Mouse (Mus musculus) layer of hippocampus, postnatal 14 days (tissue): ENCODE data around the gene Tfdp2. TPM values are rescaled to one million over a fixed set of nuclear protein-coding genes. Genes with fewer than 3 reads are reported as not detected.
"Not testable (repeated sequence)": the region's sequence is repeated elsewhere in the genome, so short reads cannot be mapped to it uniquely, and the experiment has no call there.

Experiments
- DNase-seq, 2 experiments: peaks; one replicate each; pipeline ENCODE4 v3.0.0; 2021 to 2022; ENCODE audit warnings: low spot score in 2 of 2, mixed read lengths in 1 of 2
- total RNA-seq, 2 experiments: library from RNA; stranded (reverse); gene quantifications; 2 replicates each; pipeline ENCODE4 v1.2.3; 2021

Gene Tfdp2
- total RNA-seq, 2 experiments from 2014 or later: 28.5 to 28.7 TPM

GRCm38 (mm10) chr9:96292144-96292543 is 96.1 kb downstream of the Tfdp2 start:
- no peak for DNase-seq

DNA sequence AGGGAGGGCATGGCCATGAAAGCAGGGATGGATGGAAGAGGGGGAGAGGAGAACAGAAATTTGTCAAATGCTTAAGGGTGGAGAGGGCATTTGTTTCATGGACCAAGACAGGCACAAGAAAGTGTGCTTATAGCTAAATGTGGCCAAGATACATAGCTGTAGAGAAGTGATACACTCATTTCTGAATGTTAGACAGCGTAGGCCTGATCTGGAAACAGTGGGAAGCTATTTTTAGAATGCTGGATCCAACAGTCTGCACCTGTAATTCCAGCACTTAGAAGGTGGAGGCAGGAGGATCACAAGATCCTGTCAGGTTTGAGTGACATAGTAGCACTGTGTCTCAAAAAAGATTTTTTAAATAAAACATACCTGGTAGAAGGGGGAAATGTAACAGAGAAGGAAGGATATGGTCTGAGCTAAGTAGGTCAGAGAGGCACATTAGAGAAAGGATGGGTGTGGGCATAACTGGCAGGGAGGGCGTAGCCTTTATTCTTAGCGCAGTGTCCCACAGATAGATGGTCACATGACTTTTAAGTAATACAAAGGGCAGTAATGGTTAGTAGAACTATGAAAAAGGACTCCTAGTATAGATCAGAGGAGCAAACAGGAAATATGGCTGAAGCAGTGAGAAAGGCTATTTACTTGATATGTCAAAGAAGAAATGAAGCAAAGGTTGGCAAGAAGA is 103.4 kb downstream of the Tfdp2 start:
- DNase-seq: no peak

DNA sequence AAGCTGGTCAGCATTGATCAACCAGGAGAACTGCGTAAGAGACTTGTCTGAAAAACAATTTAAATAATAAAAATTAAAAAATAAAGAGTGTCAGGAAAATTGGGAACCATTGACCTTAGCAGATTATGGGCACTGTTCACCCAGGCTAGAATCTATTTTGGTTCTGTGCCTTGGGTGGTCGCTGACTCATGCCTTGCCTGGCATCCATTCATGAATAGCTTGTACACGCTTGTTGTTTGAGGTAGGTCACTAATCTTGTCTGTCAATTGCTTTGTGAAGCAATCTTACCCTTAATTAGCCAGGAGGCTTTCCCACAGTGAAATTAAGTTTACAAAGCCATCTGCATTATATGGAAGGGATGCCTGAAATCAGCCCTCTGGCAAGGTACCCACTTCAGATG is 112.7 kb downstream of the Tfdp2 start:
- DNase-seq: no peak

DNA sequence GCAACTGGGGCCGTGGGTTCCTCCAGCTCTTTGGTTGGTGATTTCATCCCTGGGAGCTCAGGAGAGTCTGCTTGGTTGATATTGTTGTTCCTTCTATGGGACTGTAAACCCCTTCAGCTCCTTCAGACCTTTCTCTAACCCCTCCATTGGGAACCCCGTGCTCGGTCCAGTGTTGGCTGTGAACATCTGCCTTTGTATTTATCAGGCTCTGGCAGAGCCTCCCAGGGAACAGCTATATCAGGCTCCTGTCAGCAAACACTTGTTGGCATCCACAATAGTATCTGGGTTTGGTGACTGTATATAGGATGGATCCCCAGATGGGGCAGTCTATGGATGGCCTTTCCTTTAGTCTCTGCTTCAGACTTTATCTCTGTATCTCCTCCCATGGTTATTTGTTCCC is 116.0 kb downstream of the Tfdp2 start:
- no peak for DNase-seq

- DNase-seq: no peak
These were observed 123.3 kb downstream of the Tfdp2 start for GRCm38 (mm10) chr9:96319333-96319732.

GRCm38 (mm10) chr9:96320551-96320980 is 124.5 kb downstream of the Tfdp2 start:
- DNase-seq: peak in 1 of 2 experiments; percentile 46

DNA sequence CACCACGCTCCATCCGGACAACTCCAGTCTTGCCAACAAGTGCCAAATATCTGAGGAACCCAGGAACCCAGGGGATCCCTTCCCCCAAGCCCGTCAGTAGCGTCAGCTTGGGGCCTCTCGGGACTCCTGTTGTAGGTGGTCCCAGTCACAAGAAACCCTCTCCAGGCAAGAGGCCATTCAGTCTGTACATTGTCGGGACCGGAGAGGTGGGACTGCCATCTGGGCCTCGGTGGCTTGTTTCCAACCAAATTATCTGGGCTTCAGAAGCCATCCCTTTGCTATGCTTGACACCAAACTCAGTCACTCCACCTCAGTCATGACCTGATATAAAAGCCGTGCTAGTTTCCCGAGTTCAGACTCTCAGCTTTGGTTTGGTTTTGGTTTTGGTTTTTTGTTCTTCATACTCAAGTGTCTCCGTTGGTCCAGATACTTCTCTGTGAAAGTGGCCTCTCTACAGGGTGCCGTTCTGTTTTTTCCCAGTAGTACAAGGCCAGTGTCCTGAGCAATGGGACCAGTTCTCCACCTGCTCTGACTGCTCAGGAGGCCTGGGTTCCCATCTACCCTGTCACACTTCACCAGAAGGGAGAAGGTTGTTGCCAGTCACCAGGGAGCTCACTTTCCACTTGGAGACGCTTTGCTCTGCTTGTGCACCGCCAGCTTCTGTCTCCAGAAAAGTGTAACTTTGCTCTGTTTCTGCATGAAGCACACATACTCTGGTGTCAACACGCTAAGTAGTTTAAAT is 126.5 kb downstream of the Tfdp2 start:
- no peak for DNase-seq

DNA sequence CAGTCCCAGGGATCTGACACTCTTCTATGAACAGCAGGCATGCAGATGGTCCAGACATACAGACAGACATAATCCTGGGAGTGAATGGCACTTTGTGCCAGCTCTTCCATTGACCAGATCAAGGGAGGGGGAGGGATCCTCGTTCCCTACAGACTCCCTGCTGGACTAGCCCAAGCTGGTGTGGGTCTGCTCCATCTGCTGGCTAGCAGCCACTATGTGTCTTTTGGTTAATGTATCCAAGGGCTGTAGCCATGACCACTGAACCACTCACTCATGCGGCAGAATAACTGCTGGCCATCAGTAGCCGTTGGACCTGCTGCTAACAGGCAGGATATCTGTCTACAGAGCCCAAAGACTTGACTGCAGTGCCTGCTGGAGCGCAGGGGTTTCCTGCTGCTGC is 128.4 kb downstream of the Tfdp2 start:
- DNase-seq: peak; percentile 25 to 29

- DNase-seq: no peak
These were observed 130.4 kb downstream of the Tfdp2 start for GRCm38 (mm10) chr9:96326496-96326923.

DNA sequence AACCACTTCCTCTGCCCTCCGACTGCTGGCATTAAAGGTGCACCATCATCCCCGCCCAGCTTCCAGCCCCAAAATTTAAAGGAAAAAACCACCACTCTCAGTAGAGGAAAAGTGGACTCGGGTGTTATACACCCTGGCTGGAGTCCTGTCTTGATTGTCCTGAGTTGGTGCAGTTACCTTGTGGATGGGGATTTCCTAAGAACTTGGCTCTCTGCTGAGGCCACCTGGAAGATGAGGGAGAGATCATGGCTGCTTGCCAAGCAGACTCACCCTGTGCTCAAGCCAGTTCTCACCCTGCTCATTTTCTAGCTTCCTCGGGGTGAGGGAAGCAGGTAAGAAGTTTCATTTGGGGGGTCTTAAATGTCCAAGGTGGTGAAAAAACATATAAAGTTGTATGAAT is 132.2 kb downstream of the Tfdp2 start:
- no peak for DNase-seq

GRCm38 (mm10) chr9:96331146-96331545 is 135.1 kb downstream of the Tfdp2 start:
- no peak for DNase-seq

GRCm38 (mm10) chr9:96345750-96346149 is 149.7 kb downstream of the Tfdp2 start:
- no peak for DNase-seq

DNA sequence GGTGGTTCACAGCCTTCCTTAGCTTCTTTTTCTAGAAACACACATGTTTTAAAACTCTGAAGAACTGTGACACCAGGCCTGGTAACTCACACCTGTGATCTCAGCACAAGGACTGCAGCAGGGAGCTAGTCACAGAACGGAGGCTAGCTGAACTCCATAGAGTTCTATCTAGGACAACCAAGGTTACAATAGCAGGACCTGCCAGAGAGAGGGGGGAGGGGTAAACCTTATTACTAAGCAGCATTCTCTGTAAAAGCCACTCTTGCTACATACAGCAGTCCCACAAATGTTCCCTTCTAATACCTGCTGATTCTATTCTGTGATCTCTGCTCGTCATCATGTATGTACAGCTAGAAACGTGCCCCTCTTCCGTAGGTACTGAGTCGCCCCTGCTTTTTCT is 152.8 kb downstream of the Tfdp2 start:
- no peak for DNase-seq

DNA sequence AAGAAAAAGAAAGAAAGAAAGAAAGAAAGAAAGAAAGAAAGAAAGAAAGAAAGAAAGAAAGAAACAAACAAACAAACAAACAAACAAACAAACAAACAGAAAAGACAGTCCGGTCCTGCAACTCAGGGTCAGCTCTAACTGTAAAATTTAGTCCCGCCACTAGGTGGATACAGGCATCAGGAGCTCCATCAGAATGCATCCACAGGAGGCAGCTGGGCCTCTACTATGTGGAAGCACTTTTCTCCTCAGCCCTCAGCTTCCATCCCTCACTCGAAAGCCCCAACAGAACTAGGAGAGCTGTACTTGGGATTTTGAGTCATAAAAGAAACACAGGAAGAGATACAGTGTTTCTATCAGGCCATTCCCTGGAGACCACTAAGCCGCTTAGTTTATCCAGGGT is 153.9 kb downstream of the Tfdp2 start:
- peak; percentile 24 to 70 for DNase-seq

GRCm38 (mm10) chr9:96350476-96350875 is 154.4 kb downstream of the Tfdp2 start:
- DNase-seq: no peak

DNA sequence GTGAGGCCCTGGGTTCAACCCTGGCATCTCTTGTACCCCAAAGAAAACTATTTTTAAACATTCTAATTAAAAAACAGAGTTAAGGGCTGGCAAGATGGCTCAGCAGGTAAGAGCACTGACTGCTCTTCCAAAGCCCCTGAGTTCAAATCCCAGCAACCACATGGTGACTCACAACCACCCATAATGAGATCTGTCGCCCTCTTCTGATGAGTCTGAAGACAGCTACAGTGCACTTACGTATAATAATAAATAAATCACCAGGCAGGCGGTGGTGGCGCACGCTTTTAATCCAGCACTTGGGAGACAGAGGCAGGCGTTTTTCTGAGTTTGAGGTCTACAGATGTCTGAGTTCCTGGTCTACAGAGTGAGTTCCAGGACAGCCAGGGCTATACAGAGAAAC is 155.7 kb downstream of the Tfdp2 start:
- DNase-seq: not testable (repeated sequence)

DNA sequence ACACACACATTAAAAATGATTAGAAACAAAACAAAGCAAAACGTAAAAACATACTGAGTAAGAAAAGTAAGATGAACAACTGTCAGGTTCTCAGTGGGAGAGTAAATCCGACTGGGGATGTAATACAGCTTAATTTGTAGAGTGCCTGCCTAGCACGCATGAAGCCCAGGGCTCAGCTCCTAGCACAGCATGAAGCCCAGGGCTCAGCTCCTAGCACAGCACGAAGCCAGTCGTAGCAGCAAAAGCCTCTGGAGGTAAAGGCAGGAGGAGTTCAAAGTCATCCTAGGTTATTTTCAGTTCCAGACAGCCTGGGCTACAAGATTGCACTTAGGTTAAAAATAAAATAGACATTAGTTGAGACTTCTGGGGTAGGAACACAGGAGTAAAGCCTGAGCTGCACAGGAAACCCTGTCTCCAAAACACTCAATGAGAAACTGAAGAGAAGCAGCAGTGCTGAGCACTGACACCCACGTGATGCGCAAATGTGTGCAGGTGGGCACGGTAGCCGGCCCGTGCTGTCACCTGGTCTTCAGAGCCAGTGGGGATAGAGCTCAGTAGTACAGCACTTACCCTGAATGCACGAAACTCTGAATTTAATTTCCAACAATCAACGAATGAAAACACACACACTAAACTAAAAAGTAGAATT is 157.2 kb downstream of the Tfdp2 start:
- no peak for DNase-seq

DNA sequence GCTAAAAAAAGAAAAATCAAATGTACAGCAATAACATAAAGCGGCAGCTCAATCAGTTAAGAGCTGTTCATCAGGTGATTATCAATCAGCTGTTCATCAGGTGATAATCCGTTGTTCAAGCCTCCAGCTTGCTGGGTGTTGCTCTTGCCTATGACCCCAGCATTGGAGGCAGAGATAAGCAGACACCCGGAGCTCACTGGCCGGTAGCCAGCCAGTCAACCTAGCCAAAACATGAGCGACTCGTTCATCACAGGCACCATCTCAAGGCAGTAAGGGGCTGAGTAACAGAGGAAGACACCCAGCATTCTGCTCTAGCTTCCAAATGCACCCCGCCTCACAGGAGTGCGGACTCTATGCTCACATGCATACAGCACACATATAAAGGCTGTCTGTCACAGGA is 157.7 kb downstream of the Tfdp2 start:
- no peak for DNase-seq

DNA sequence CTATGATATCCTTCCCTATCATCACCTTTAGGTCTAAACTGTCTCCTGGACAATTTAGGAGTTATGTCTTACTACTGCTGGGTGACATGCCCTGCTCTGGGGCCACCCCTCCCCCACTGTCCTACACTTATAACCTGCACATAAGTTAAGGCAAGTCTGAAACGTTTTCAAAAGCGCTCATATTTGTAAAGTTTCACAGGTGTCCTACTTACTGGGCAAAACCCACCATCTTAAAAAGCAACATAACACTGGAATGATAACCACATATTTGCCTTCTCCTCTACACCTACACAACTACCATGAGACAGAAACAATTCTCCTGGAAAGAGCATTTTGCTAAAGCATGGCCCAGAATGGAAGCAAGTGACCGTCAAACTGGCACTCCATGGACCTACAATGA is 164.0 kb downstream of the Tfdp2 start:
- DNase-seq: no peak

DNA sequence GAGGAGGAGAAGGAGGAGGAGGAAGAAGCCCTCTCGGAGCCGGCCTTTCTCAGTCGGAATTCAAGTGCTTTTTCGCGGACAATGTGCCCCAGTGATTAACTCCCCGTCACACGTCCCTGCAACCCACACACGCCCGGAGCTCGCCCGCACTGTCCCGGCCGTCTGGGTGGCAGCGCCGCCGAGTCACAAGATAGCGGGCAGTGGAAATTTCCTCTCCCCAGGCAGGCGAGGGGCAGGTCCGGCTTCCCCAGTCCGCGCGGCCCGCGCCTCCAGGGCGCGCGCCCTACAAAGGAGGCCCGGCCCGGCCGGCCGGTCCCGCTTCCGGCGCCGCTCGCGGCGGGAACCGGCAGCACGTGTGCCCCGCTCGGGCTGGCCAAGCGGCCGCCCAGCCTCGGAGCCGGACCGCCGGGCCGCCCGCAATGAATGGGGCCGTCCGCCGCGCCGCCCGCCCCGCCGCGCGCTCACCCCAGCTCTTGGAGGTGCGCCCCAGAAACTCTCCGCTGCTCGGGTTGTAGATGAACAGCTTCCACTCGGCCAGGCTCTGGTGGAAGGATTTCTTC is 167.6 kb downstream of the Tfdp2 start:
- peak; percentile 43 to 51 for DNase-seq

DNA sequence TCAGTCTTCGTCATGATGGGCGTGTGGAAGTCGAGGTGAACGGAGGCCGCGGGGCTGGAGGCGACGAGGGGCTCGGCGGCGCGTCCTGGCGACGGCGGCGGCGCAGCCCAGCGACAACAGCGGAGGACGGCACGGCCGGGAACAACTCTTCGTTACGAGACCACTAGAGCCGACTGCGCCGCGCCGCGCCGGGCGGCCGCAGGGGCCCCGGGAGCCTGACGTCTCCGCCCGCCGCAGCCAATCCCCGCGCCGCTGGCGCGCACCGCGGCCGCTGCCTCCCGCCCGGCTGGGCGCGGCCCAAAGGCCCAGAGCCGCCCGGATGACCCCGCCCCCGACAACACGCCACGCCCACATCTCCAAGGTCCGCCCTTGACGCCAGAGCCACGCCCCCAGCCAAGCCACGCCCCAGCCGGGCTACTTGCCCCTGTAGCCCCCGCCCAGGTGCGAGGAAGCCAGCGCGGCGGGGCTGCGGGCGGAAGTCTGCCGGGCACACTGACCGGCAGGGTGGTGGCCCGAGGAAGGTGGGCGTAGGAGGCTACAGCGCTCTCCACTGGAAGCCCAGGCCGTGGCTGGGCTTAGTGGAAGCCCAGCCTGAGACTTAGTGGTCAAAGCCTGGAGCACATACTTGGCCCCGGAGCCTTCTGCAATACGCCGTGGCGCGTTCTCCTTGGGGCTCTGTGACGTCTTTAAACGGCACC is 168.2 kb downstream of the Tfdp2 start, which contains the start of gene Atp1b3:
Atp1b3 (minus strand) TSS at position 302 of the 698 bp plus-strand sequence.
- peak; percentile 97 to 99 for DNase-seq
